Mouse (Mus musculus): ENCODE results near the gene Fgf7. TPM values are rescaled to one million over a fixed set of nuclear protein-coding genes. Genes with fewer than 3 reads are reported as not detected.

Gene Fgf7
- polyA plus RNA-seq, 1 experiment from 2014 or later, result 0.66 TPM

DNA sequence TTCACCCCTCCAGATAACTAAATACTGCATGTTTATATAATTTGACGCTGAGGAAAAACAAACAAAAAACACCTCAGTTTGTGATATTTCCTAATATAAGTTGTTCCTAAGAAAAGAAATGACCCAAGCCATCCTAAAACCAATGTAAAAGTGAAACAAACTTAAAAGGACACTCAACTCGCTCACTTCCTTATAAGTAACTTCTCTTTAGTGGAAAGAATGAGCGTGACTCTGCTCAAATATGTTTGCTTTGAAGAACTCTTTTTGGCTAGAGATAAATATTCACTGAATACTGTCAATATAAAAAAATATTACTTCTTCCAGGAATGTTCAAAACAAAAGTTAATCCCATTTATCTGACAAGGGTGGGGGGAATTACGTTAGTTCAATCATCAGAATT, 39.3 kb downstream of the Fgf7 start:
- no peaks in the 10 kb centered on the region for H3K36me3 ChIP-seq (ENCODE audit: control insufficient read depth, insufficient read depth, low read length)
- no peaks in the 10 kb centered on the region for H3K27me3 ChIP-seq (ENCODE audit: control insufficient read depth, insufficient read depth, low read length)
- 91% methylated on average over 4 of the region's 4 CpGs for WGBS
- no peak overlapping the region for H3K27ac ChIP-seq (ENCODE audit: low read depth, low read length)
- no peak overlapping the region for H3K4me2 ChIP-seq (replicated peaks; ENCODE audit: low read depth, low read length)
- no peak for DNase-seq (ENCODE audit: low spot score)
- no peak for ATAC-seq (ENCODE audit: low FRiP score)
- no peak overlapping the region for H3K4me3 ChIP-seq (ENCODE audit: low read depth, low read length)
- H3K9me3 ChIP-seq (ENCODE audit: control insufficient read depth, low read length), result no peaks in the 10 kb centered on the region
- no peak overlapping the region for H3K9ac ChIP-seq (ENCODE audit: low read depth, low read length)
- no peaks in the 10 kb centered on the region for H3K4me1 ChIP-seq (replicated peaks; ENCODE audit: control insufficient read depth, insufficient read depth, low read length)

DNA sequence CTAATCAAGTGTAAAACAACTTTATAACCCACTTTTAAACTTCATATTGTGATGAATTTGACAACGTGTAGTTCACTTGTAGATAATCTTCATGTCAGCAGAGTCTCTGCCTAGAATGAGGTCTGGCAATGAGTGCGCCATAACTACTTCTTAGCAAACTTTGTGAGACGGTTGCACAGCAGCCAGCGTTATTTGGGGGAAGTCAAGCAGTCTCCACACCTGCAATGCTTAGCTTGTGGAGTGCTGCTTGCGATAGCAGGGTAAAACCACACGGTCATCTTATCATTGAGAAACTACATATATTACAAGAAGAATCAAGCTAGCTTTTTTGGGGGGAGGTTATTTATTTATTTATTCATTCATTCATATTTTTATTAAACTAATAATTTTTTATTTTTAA, 42.0 kb downstream of the Fgf7 start:
- no peak overlapping the region for H3K4me3 ChIP-seq (ENCODE audit: low read depth, low read length)
- H3K27ac ChIP-seq (ENCODE audit: low read depth, low read length), result no peak overlapping the region
- no peaks in the 10 kb centered on the region for H3K9me3 ChIP-seq (ENCODE audit: control insufficient read depth, low read length)
- no peak overlapping the region for H3K9ac ChIP-seq (ENCODE audit: low read depth, low read length)
- no peak for ATAC-seq (ENCODE audit: low FRiP score)
- H3K36me3 ChIP-seq (ENCODE audit: control insufficient read depth, insufficient read depth, low read length), result no peaks in the 10 kb centered on the region
- no peak overlapping the region for H3K4me2 ChIP-seq (replicated peaks; ENCODE audit: low read depth, low read length)
- no peak for DNase-seq (ENCODE audit: low spot score)
- WGBS, result 97% methylated on average over 6 of the region's 6 CpGs
- no peaks in the 10 kb centered on the region for H3K27me3 ChIP-seq (ENCODE audit: control insufficient read depth, insufficient read depth, low read length)
- no peaks in the 10 kb centered on the region for H3K4me1 ChIP-seq (replicated peaks; ENCODE audit: control insufficient read depth, insufficient read depth, low read length)

DNA sequence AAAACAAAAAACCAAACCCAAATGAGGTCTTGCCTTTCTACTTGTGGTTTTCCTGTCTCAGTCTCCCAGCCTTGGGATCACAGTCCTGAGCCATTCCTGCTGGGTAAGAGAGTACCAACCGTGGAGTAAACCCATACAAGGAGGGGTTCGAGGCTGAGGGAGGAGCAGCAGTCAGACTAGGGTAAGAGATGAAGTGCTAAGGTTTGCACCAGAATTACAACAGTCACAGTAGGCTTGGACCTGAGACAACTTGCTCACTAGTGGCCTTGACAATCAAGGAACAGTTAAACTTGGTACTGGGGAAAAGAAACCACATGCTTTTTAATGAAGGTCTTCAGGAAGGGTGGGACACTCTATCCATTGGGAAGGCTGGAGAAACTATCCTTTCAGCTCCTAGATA, 44.6 kb downstream of the Fgf7 start:
- no peak for DNase-seq (ENCODE audit: low spot score)
- Histone ChIP-seq H3K36me3 (ENCODE audit: control insufficient read depth, insufficient read depth, low read length) (no peaks in the 10 kb centered on the region), H3K27me3 (ENCODE audit: control insufficient read depth, insufficient read depth, low read length) (no peaks in the 10 kb centered on the region), H3K4me1 (replicated peaks; ENCODE audit: control insufficient read depth, insufficient read depth, low read length) (no peaks in the 10 kb centered on the region), H3K27ac (ENCODE audit: low read depth, low read length) (no peak overlapping the region), H3K9ac (ENCODE audit: low read depth, low read length) (no peak overlapping the region), H3K4me3 (ENCODE audit: low read depth, low read length) (no peak overlapping the region), H3K4me2 (replicated peaks; ENCODE audit: low read depth, low read length) (no peak overlapping the region), H3K9me3 (ENCODE audit: control insufficient read depth, low read length) (no peaks in the 10 kb centered on the region)
- no peak for ATAC-seq (ENCODE audit: low FRiP score)
- WGBS, result 66% methylated on average over 2 of the region's 2 CpGs

DNA sequence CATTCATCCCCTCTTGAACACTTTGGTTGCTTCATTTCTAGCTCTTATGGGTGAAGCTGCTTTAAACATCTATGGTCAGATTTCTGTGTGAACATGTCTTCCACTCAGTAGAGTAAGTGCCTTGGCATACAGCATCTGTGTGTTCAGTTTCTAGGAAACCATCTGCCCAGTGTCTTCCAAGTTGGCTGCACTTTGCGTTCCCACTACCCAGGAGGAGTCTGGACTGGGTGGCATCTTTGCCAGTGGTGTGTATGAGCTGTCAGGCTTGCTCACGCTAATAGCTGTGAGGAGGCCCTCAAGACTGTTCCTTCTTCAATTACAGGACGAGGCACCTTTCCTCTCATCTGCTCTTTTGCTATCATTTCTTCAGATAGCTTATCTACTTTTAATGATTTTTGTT, 49.9 kb downstream of the Fgf7 start:
- Histone ChIP-seq H3K27me3 (ENCODE audit: control insufficient read depth, insufficient read depth, low read length) (no peaks in the 10 kb centered on the region), H3K27ac (ENCODE audit: low read depth, low read length) (no peak overlapping the region), H3K9ac (ENCODE audit: low read depth, low read length) (no peak overlapping the region), H3K4me1 (replicated peaks; ENCODE audit: control insufficient read depth, insufficient read depth, low read length) (no peaks in the 10 kb centered on the region), H3K4me2 (replicated peaks; ENCODE audit: low read depth, low read length) (no peak overlapping the region), H3K9me3 (ENCODE audit: control insufficient read depth, low read length) (no peaks in the 10 kb centered on the region), H3K36me3 (ENCODE audit: control insufficient read depth, insufficient read depth, low read length) (no peaks in the 10 kb centered on the region), H3K4me3 (ENCODE audit: low read depth, low read length) (no peak overlapping the region)
- DNase-seq (ENCODE audit: low spot score), result no peak
- 86% methylated on average over 3 of the region's 3 CpGs for WGBS
- ATAC-seq (ENCODE audit: low FRiP score), result no peak

DNA sequence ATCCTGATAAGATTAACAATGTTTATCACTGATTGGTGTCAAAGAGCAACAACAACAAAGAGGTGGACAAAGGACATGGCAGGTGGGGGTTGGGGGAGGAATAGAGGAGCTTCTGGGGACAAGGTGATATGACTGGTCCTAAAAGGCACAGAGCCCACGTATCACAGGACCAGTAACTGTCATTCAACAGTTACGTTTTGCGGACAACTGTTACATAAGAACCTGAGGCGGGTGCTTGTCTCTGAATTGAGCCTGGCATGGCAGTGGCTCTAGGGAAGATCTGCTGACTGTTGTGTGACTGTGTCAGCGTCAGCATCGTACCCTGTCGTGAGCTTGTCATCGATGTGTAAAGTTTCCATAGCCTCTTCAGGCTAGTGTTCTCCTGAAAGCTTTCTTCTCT, 51.7 kb downstream of the Fgf7 start:
- H3K4me3 ChIP-seq (ENCODE audit: low read depth, low read length), result no peak overlapping the region
- ATAC-seq (ENCODE audit: low FRiP score), result no peak
- H3K27ac ChIP-seq (ENCODE audit: low read depth, low read length), result no peak overlapping the region
- 81% methylated on average over 8 of the region's 8 CpGs for WGBS
- no peak overlapping the region for H3K9ac ChIP-seq (ENCODE audit: low read depth, low read length)
- DNase-seq (ENCODE audit: low spot score), result no peak
- no peaks in the 10 kb centered on the region for H3K4me1 ChIP-seq (replicated peaks; ENCODE audit: control insufficient read depth, insufficient read depth, low read length)
- no peak overlapping the region for H3K4me2 ChIP-seq (replicated peaks; ENCODE audit: low read depth, low read length)
- no peaks in the 10 kb centered on the region for H3K36me3 ChIP-seq (ENCODE audit: control insufficient read depth, insufficient read depth, low read length)
- no peaks in the 10 kb centered on the region for H3K9me3 ChIP-seq (ENCODE audit: control insufficient read depth, low read length)
- no peaks in the 10 kb centered on the region for H3K27me3 ChIP-seq (ENCODE audit: control insufficient read depth, insufficient read depth, low read length)

DNA sequence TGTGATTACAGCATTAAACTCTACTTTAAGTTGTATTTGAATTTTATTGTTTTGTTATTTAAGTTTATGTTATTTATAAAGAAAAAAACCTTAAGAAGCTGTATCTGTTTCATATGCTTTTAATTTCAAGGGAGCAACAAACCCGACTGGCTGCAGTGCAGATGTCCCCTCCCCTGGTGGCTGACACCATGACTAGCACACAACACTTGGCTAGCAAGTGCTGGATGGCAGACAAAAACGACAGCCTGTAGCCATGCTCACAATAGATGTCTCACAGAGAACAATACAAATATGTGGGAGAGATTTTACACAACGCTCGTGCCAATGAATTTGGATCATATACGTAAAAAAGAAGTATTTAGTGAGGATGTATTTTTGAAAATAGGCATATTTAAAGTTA, 56.0 kb downstream of the Fgf7 start:
- WGBS, result 67% methylated on average over 5 of the region's 5 CpGs
- no peaks in the 10 kb centered on the region for H3K9me3 ChIP-seq (ENCODE audit: control insufficient read depth, low read length)
- ATAC-seq (ENCODE audit: low FRiP score), result no peak

DNA sequence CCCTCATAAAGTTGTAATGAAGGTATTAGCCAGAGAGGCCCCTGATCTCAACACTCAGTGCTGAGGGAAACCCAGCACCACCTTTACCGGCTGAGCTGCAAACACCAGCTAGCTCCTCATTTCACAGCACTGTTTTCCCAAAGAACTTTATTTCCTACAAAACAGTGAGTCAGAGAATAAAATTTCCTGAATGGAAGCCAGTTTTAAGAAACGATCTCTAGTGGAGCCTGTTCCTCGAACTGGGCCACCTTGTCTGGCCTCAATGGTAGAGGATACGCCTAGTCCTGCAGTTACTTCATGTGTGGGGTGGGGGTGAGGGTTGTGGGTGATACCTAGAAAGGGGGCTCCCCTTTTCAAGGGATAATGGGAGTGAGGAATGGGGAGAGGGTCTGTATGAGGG, 60.2 kb downstream of the Fgf7 start:
- H3K36me3 ChIP-seq (ENCODE audit: control insufficient read depth, insufficient read depth, low read length), result no peaks in the 10 kb centered on the region
- H3K9ac ChIP-seq (ENCODE audit: low read depth, low read length), result no peak overlapping the region
- no peak overlapping the region for H3K27ac ChIP-seq (ENCODE audit: low read depth, low read length)
- H3K9me3 ChIP-seq (ENCODE audit: control insufficient read depth, low read length), result no peaks in the 10 kb centered on the region
- no peaks in the 10 kb centered on the region for H3K27me3 ChIP-seq (ENCODE audit: control insufficient read depth, insufficient read depth, low read length)
- H3K4me3 ChIP-seq (ENCODE audit: low read depth, low read length), result no peak overlapping the region
- WGBS, result 95% methylated on average over 4 of the region's 4 CpGs
- H3K4me2 ChIP-seq (replicated peaks; ENCODE audit: low read depth, low read length), result no peak overlapping the region
- no peaks in the 10 kb centered on the region for H3K4me1 ChIP-seq (replicated peaks; ENCODE audit: control insufficient read depth, insufficient read depth, low read length)
- DNase-seq (ENCODE audit: low spot score) (no peak), ATAC-seq (ENCODE audit: low FRiP score) (no peak)

More for the DNA sequence above, 56.0 kb downstream of the Fgf7 start:
- Histone ChIP-seq H3K9ac (ENCODE audit: low read depth, low read length) (no peak overlapping the region), H3K4me2 (replicated peaks; ENCODE audit: low read depth, low read length) (no peak overlapping the region), H3K27ac (ENCODE audit: low read depth, low read length) (no peak overlapping the region), H3K4me3 (ENCODE audit: low read depth, low read length) (no peak overlapping the region), H3K27me3 (ENCODE audit: control insufficient read depth, insufficient read depth, low read length) (no peaks in the 10 kb centered on the region), H3K4me1 (replicated peaks; ENCODE audit: control insufficient read depth, insufficient read depth, low read length) (no peaks in the 10 kb centered on the region), H3K36me3 (ENCODE audit: control insufficient read depth, insufficient read depth, low read length) (no peaks in the 10 kb centered on the region)
- no peak for DNase-seq (ENCODE audit: low spot score)

Other genes with a start within 250 kb of the Fgf7 start
- gene Galk2, start 175.5 kb upstream of the Fgf7 start, polyA plus RNA-seq (2014; fragmentation: Nextera tagmentation; extraction: Ambion mirVana), result 31.7 and 35.5 TPM in 2 replicates
- 110 and 115 TPM in 2 replicates for gene Cops2, start 175.5 kb upstream of the Fgf7 start, polyA plus RNA-seq (2014; fragmentation: Nextera tagmentation; extraction: Ambion mirVana)
- gene Fam227b, start 117.3 kb downstream of the Fgf7 start, polyA plus RNA-seq (2014; fragmentation: Nextera tagmentation; extraction: Ambion mirVana), result not detected in 2 replicates
- 25.7 and 27.0 TPM in 2 replicates for gene Dtwd1, start 117.5 kb downstream of the Fgf7 start, polyA plus RNA-seq (2014; fragmentation: Nextera tagmentation; extraction: Ambion mirVana)
- not detected in 2 replicates for gene Gm17555, start 180.4 kb downstream of the Fgf7 start, polyA plus RNA-seq (2014; fragmentation: Nextera tagmentation; extraction: Ambion mirVana)